Mouse (Mus musculus) heart, postnatal 14 days (tissue): ENCODE results near the gene Platr25. TPM values are rescaled to one million over a fixed set of nuclear protein-coding genes. Genes with fewer than 3 reads are reported as not detected.

Source experiments
- microRNA-seq, 2 experiments: library from miRNA; unstranded; fragments of <30 nt; microRNA quantifications; one replicate each; pipeline ENCODE4 v1.2.0; 2021 to 2022
- total RNA-seq, 2 experiments: library from RNA; stranded (reverse); gene quantifications; 2 replicates each; pipeline ENCODE4 v1.2.3; 2021

Gene Platr25
- total RNA-seq, 2 experiments from 2014 or later, result 3.0 to 4.0 TPM

Small RNA genes lying within 50 kb of the gene (microRNA-seq; reads per million reads assigned to microRNA genes)
- gene Gm24020, result 0 reads per million in 2 experiments
- 0 reads per million in 2 experiments for gene Gm24588
- 0 reads per million in 2 experiments for gene Mir713

Other genes with a start within 250 kb of the Platr25 start
- gene Zfp935, start 202.2 kb downstream of the Platr25 start, total RNA-seq, result not detected
- gene Zfp934, start 189.5 kb downstream of the Platr25 start, total RNA-seq, result 1 to 10 TPM; 3.5 TPM
- 1 to 10 TPM; 1.0 to 1.2 TPM for gene 6720489N17Rik, start 136.5 kb downstream of the Platr25 start, total RNA-seq
- gene Gm5141, start 25.1 kb upstream of the Platr25 start, total RNA-seq, result 1 to 10 TPM; 1.1 to 2.1 TPM
- 10 to 100 TPM; 38.1 to 40.7 TPM for gene Fbp2, start 97.7 kb upstream of the Platr25 start, total RNA-seq
- gene Fbp1, start 127.6 kb upstream of the Platr25 start, total RNA-seq, result not detected
- gene 2010111I01Rik, start 204.2 kb upstream of the Platr25 start, total RNA-seq, result 100 to 1,000 TPM; 109 to 114 TPM